Mouse (Mus musculus) bone marrow, adult 2 months (tissue): ENCODE results near the gene Taok3. TPM values are rescaled to one million over a fixed set of nuclear protein-coding genes. Genes with fewer than 3 reads are reported as not detected.

Experiments
- H3K27ac ChIP-seq: fragments of 200-500 bp; 2 replicates; pipeline ENCODE4 v1.5.1; 2012; ENCODE audit warnings: low read depth, mild to moderate bottlenecking, control low read depth, inconsistent platforms, low read length; ENCODE audit not compliant: control insufficient read depth, poor library complexity, insufficient read depth
- H3K4me1 ChIP-seq: fragments of 200-500 bp; 2 replicates; pipeline ENCODE4 v1.6.1; 2011; ENCODE audit warnings: low read length; ENCODE audit not compliant: control insufficient read depth, insufficient read depth
- H3K4me3 ChIP-seq: fragments of 200-500 bp; replicated peaks from 2 replicates; pipeline ENCODE3; 2011; ENCODE audit warnings: mild to moderate bottlenecking, low read depth, low read length, control low read depth; ENCODE audit not compliant: control insufficient read depth
- CTCF ChIP-seq: fragments of 200-500 bp; IDR thresholded peaks from 2 replicates; pipeline ENCODE4 v1.5.1; 2011; ENCODE audit warnings: low read length, control low read depth; ENCODE audit not compliant: control insufficient read depth, insufficient read depth
- POLR2A ChIP-seq: fragments of 200-500 bp; IDR thresholded peaks from 2 replicates; pipeline ENCODE4 v1.6.1; 2011; ENCODE audit warnings: low read depth, mild to moderate bottlenecking, control low read depth, low read length, borderline replicate concordance; ENCODE audit not compliant: control insufficient read depth
- WGBS: fragments of 180-500 bp; shearing (Covaris S2); methylation state at CpG from one replicate; pipeline ENCODE4 v1.1.7; 2018; 5-methylcytosine and 5-hydroxymethylcytosine counted together
- polyA plus RNA-seq: library from polyadenylated mRNA; stranded (reverse); fragments of >200 nt; gene quantifications from 2 replicates; pipeline ENCODE4 v1.2.4, GENCODE M21; 2011; ENCODE audit warnings: low replicate concordance; ENCODE audit not compliant: missing spikeins, insufficient read depth, insufficient read length

The Taok3 gene
- polyA plus RNA-seq, 1 experiment, result 47.6 TPM

GRCm38 (mm10) chr5:117103194-117103929 lies 16.6 kb upstream of the Taok3 start:
- no peak for TF ChIP-seq POLR2A
- no peak for TF ChIP-seq CTCF
- Histone ChIP-seq H3K27ac (no peak overlapping the region), H3K4me1 (no peaks in the 10 kb centered on the region), H3K4me3 (no peak overlapping the region)
- WGBS, result 91% methylated on average over 20 of the region's 20 CpGs

GRCm38 (mm10) chr5:117104329-117104728 lies 15.6 kb upstream of the Taok3 start:
- TF ChIP-seq POLR2A (no peak), CTCF (no peak)
- WGBS, result 93% methylated on average over 12 of the region's 12 CpGs

GRCm38 (mm10) chr5:117105761-117106160 lies 14.2 kb upstream of the Taok3 start:
- Histone ChIP-seq H3K4me3 (no peak overlapping the region), H3K4me1 (no peaks in the 10 kb centered on the region), H3K27ac (no peak overlapping the region)
- 92% methylated on average over 9 of the region's 9 CpGs for WGBS
- TF ChIP-seq POLR2A (no peak), CTCF (no peak)

More at GRCm38 (mm10) chr5:117104329-117104728, 15.6 kb upstream of the Taok3 start:
- no peaks in the 10 kb centered on the region for H3K4me1 ChIP-seq
- no peak overlapping the region for H3K27ac ChIP-seq
- H3K4me3 ChIP-seq, result no peak overlapping the region

GRCm38 (mm10) chr5:117108292-117108691 lies 11.6 kb upstream of the Taok3 start:
- WGBS, result 90% methylated on average over 13 of the region's 13 CpGs
- Histone ChIP-seq H3K4me3 (no peak overlapping the region), H3K4me1 (no peaks in the 10 kb centered on the region), H3K27ac (no peak overlapping the region)
- no peak for TF ChIP-seq POLR2A
- no peak for TF ChIP-seq CTCF

GRCm38 (mm10) chr5:117108731-117109130 lies 11.2 kb upstream of the Taok3 start:
- no peak overlapping the region for H3K4me3 ChIP-seq
- no peaks in the 10 kb centered on the region for H3K4me1 ChIP-seq
- no peak for TF ChIP-seq CTCF
- TF ChIP-seq POLR2A, result no peak
- WGBS, result 95% methylated on average over 13 of the region's 13 CpGs
- no peak overlapping the region for H3K27ac ChIP-seq

GRCm38 (mm10) chr5:117109522-117109921 lies 10.4 kb upstream of the Taok3 start:
- 91% methylated on average over 8 of the region's 8 CpGs for WGBS
- TF ChIP-seq CTCF (peak; percentile 52; the same call in 1 of the 2 replicates), POLR2A (no peak)
- H3K27ac ChIP-seq, result no peak overlapping the region

GRCm38 (mm10) chr5:117111064-117111773 lies 8.7 kb upstream of the Taok3 start:
- no peak for TF ChIP-seq POLR2A
- no peak for TF ChIP-seq CTCF
- no peak overlapping the region for H3K4me3 ChIP-seq
- WGBS, result 88% methylated on average over 16 of the region's 16 CpGs

More at GRCm38 (mm10) chr5:117109522-117109921, 10.4 kb upstream of the Taok3 start:
- Histone ChIP-seq H3K4me1 (no peaks in the 10 kb centered on the region), H3K4me3 (no peak overlapping the region)

GRCm38 (mm10) chr5:117111774-117112112 lies 8.2 kb upstream of the Taok3 start:
- WGBS, result 92% methylated on average over 7 of the region's 7 CpGs
- no peak for TF ChIP-seq CTCF
- TF ChIP-seq POLR2A, result no peak
- no peak overlapping the region for H3K27ac ChIP-seq
- H3K4me1 ChIP-seq, result no peaks in the 10 kb centered on the region; the same call in 1 of the 2 replicates
- no peak overlapping the region for H3K4me3 ChIP-seq

More at GRCm38 (mm10) chr5:117111064-117111773, 8.7 kb upstream of the Taok3 start:
- H3K4me1 ChIP-seq, result no peaks in the 10 kb centered on the region; the same call in 1 of the 2 replicates
- H3K27ac ChIP-seq, result no peak overlapping the region

- Histone ChIP-seq H3K4me3 (no peak overlapping the region), H3K4me1 (no peaks in the 10 kb centered on the region; the same call in 1 of the 2 replicates), H3K27ac (no peak overlapping the region)
- 83% methylated on average over 7 of the region's 7 CpGs for WGBS
- TF ChIP-seq CTCF (no peak), POLR2A (no peak)
These were observed 6.6 kb upstream of the Taok3 start for GRCm38 (mm10) chr5:117113330-117113729.
